Mouse (Mus musculus) neural tube, embryonic 11.5 days (tissue): ENCODE results near the gene Pbld1. TPM values are rescaled to one million over a fixed set of nuclear protein-coding genes. Genes with fewer than 3 reads are reported as not detected.

Source experiments
- ATAC-seq: fragments of 200-750 bp; cut with Nextera tagmentation; 2 replicates; pipeline ENCODE4 v1.8.0; 2017; ENCODE audit warnings: moderate number of reproducible peaks, mild to moderate bottlenecking, moderate TSS enrichment, moderate library complexity; ENCODE audit not compliant: insufficient read depth, low FRiP score, low TSS enrichment
- DNase-seq: peaks from one replicate; pipeline ENCODE4 v3.0.0-alpha.2; 2015; ENCODE audit warnings: low spot score
- H3K27ac ChIP-seq: fragments of 300-500 bp; sonication (generic); 2 replicates; pipeline ENCODE4 v1.5.1; 2014; ENCODE audit warnings: low read depth, mild to moderate bottlenecking, low read length
- H3K27me3 ChIP-seq: fragments of 300-500 bp; sonication (generic); 2 replicates; pipeline ENCODE4 v1.6.1; 2014; ENCODE audit warnings: mild to moderate bottlenecking, low read length, mixed read lengths; ENCODE audit not compliant: control insufficient read depth, insufficient read depth
- H3K36me3 ChIP-seq: fragments of 300-500 bp; sonication (generic); 2 replicates; pipeline ENCODE4 v1.6.1; 2014; ENCODE audit warnings: mild to moderate bottlenecking, low read length, moderate library complexity, mixed read lengths; ENCODE audit not compliant: control insufficient read depth, insufficient read depth
- H3K4me1 ChIP-seq: fragments of 300-500 bp; sonication (generic); 2 replicates; pipeline ENCODE4 v1.6.1; 2014; ENCODE audit warnings: low read length, mixed read lengths; ENCODE audit not compliant: control insufficient read depth, insufficient read depth
- H3K4me2 ChIP-seq: fragments of 300-500 bp; sonication (generic); 2 replicates; pipeline ENCODE4 v1.6.1; 2014; ENCODE audit warnings: low read depth, mild to moderate bottlenecking, moderate library complexity
- H3K4me3 ChIP-seq: fragments of 300-500 bp; sonication (generic); 2 replicates; pipeline ENCODE4 v1.5.1; 2014; ENCODE audit warnings: low read depth, low read length
- H3K9ac ChIP-seq: fragments of 300-500 bp; sonication (generic); 2 replicates; pipeline ENCODE4 v1.6.1; 2014; ENCODE audit warnings: mild to moderate bottlenecking, low read length
- H3K9me3 ChIP-seq: fragments of 300-500 bp; sonication (generic); 2 replicates; pipeline ENCODE4 v1.6.1; 2016; ENCODE audit warnings: low read length; ENCODE audit not compliant: control insufficient read depth
- WGBS: fragments of 180-500 bp; shearing (Covaris S2); extraction: QIAGEN DNeasy Blood & Tissue Kit; methylation state at CpG from one replicate; pipeline ENCODE4 v1.1.7; 2014; 5-methylcytosine and 5-hydroxymethylcytosine counted together
- polyA plus RNA-seq: library from polyadenylated mRNA; unstranded; fragments of >200 nt; fragmentation: Nextera tagmentation; extraction: Ambion mirVana; gene quantifications from 2 replicates; pipeline ENCODE4 v1.2.1, GENCODE M21; 2014

Pbld1 gene
- polyA plus RNA-seq, 1 experiment from 2014 or later = 0.99 TPM

- Histone ChIP-seq H3K27ac (no peak overlapping the region), H3K4me3 (no peak overlapping the region), H3K9ac (no peak overlapping the region), H3K27me3 (no peaks in the 10 kb centered on the region), H3K4me1 (0 out of 2 replicates have a peak, but pooled peaks cover 4% of the 10 kb centered on the region), H3K4me2 (no peak overlapping the region), H3K9me3 (no peaks in the 10 kb centered on the region), H3K36me3 (no peaks in the 10 kb centered on the region)
- no peak for DNase-seq
- no peak for ATAC-seq
- 76% methylated on average over 3 of the region's 3 CpGs for WGBS
These were observed 27.7 kb upstream of the Pbld1 start for GRCm38 (mm10) chr10:63032267-63032666.

GRCm38 (mm10) chr10:63032956-63033355 is 27.0 kb upstream of the Pbld1 start:
- Histone ChIP-seq H3K27ac (no peak overlapping the region), H3K27me3 (no peaks in the 10 kb centered on the region), H3K36me3 (no peaks in the 10 kb centered on the region), H3K9me3 (no peaks in the 10 kb centered on the region), H3K4me2 (no peak overlapping the region), H3K4me1 (0 out of 2 replicates have a peak, but pooled peaks cover 4% of the 10 kb centered on the region), H3K9ac (no peak overlapping the region), H3K4me3 (no peak overlapping the region)
- DNase-seq (no peak), ATAC-seq (no peak)
- WGBS = 75% methylated on average over 3 of the region's 3 CpGs

GRCm38 (mm10) chr10:63038571-63039320 is 21.2 kb upstream of the Pbld1 start:
- DNase-seq (no peak), ATAC-seq (no peak)
- Histone ChIP-seq H3K9me3 (no peaks in the 10 kb centered on the region), H3K4me2 (no peak overlapping the region), H3K4me1 (no peaks in the 10 kb centered on the region), H3K27ac (no peak overlapping the region), H3K36me3 (no peaks in the 10 kb centered on the region), H3K9ac (no peak overlapping the region), H3K4me3 (no peak overlapping the region), H3K27me3 (no peaks in the 10 kb centered on the region)
- WGBS = 68% methylated on average over 14 of the region's 14 CpGs

GRCm38 (mm10) chr10:63039867-63040628 is 19.9 kb upstream of the Pbld1 start:
- H3K4me3 ChIP-seq = no peak overlapping the region
- no peaks in the 10 kb centered on the region for H3K36me3 ChIP-seq
- no peak overlapping the region for H3K9ac ChIP-seq
- no peaks in the 10 kb centered on the region for H3K9me3 ChIP-seq
- H3K27ac ChIP-seq = no peak overlapping the region
- no peak overlapping the region for H3K4me2 ChIP-seq
- ATAC-seq (no peak), DNase-seq (no peak)
- 88% methylated on average over 5 of the region's 5 CpGs for WGBS
- H3K27me3 ChIP-seq = no peaks in the 10 kb centered on the region
- H3K4me1 ChIP-seq = no peaks in the 10 kb centered on the region

- Histone ChIP-seq H3K27ac (no peak overlapping the region), H3K4me1 (no peaks in the 10 kb centered on the region), H3K9me3 (no peaks in the 10 kb centered on the region), H3K9ac (no peak overlapping the region), H3K4me3 (no peak overlapping the region), H3K36me3 (no peaks in the 10 kb centered on the region), H3K27me3 (no peaks in the 10 kb centered on the region), H3K4me2 (no peak overlapping the region)
- ATAC-seq = no peak
- no peak for DNase-seq
- WGBS = 66% methylated on average over 3 of the region's 3 CpGs
These were observed 16.8 kb upstream of the Pbld1 start for GRCm38 (mm10) chr10:63043154-63043553.

- H3K27me3 ChIP-seq = no peaks in the 10 kb centered on the region
- H3K4me2 ChIP-seq = no peak overlapping the region
- ATAC-seq (no peak), DNase-seq (no peak)
- H3K27ac ChIP-seq = no peak overlapping the region
- no peaks in the 10 kb centered on the region for H3K36me3 ChIP-seq
- no peak overlapping the region for H3K4me3 ChIP-seq
- H3K9me3 ChIP-seq = no peaks in the 10 kb centered on the region
- 92% methylated on average over 8 of the region's 8 CpGs for WGBS
- no peaks in the 10 kb centered on the region for H3K4me1 ChIP-seq
- H3K9ac ChIP-seq = no peak overlapping the region
These were observed 12.2 kb upstream of the Pbld1 start for GRCm38 (mm10) chr10:63047751-63048150.

- no peaks in the 10 kb centered on the region for H3K36me3 ChIP-seq
- H3K9me3 ChIP-seq = no peaks in the 10 kb centered on the region
- no peak overlapping the region for H3K4me2 ChIP-seq
- no peak for ATAC-seq
- no peak for DNase-seq
- H3K27ac ChIP-seq = no peak overlapping the region
- 92% methylated on average over 1 of the region's 2 CpGs for WGBS
- no peaks in the 10 kb centered on the region for H3K4me1 ChIP-seq
- H3K9ac ChIP-seq = no peak overlapping the region
- H3K4me3 ChIP-seq = no peak overlapping the region
- no peaks in the 10 kb centered on the region for H3K27me3 ChIP-seq
These were observed 10.9 kb upstream of the Pbld1 start for GRCm38 (mm10) chr10:63049106-63049505.

- WGBS = 77% methylated on average over 7 of the region's 7 CpGs
- Histone ChIP-seq H3K27me3 (no peaks in the 10 kb centered on the region), H3K36me3 (no peaks in the 10 kb centered on the region), H3K4me1 (no peaks in the 10 kb centered on the region), H3K9me3 (no peaks in the 10 kb centered on the region), H3K4me2 (no peak overlapping the region), H3K4me3 (no peak overlapping the region), H3K9ac (no peak overlapping the region), H3K27ac (no peak overlapping the region)
- DNase-seq = no peak
- no peak for ATAC-seq
These were observed 8.7 kb upstream of the Pbld1 start for GRCm38 (mm10) chr10:63051267-63051666.

- Histone ChIP-seq H3K27me3 (no peaks in the 10 kb centered on the region), H3K4me1 (no peaks in the 10 kb centered on the region), H3K27ac (no peak overlapping the region), H3K4me2 (no peak overlapping the region), H3K9me3 (no peaks in the 10 kb centered on the region), H3K9ac (no peak overlapping the region), H3K36me3 (no peaks in the 10 kb centered on the region), H3K4me3 (no peak overlapping the region)
- WGBS = 77% methylated on average over 6 of the region's 6 CpGs
- DNase-seq = no peak
- no peak for ATAC-seq
These were observed 8.0 kb upstream of the Pbld1 start for GRCm38 (mm10) chr10:63052011-63052410.
